Mouse (Mus musculus) midbrain, embryonic 12.5 days (tissue): ENCODE results near the gene Dcaf11. TPM values are rescaled to one million over a fixed set of nuclear protein-coding genes. Genes with fewer than 3 reads are reported as not detected.

Experiments
- ATAC-seq: fragments of 200-750 bp; cut with Nextera tagmentation; 2 replicates; pipeline ENCODE4 v1.8.0; 2017; ENCODE audit warnings: low read depth, moderate TSS enrichment, moderate library complexity; ENCODE audit not compliant: low FRiP score
- H3K27ac ChIP-seq: fragments of 300-500 bp; sonication (generic); replicated peaks from 2 replicates; pipeline ENCODE4 v1.5.1; 2016; ENCODE audit warnings: mild to moderate bottlenecking
- H3K27me3 ChIP-seq: fragments of 300-500 bp; sonication (generic); 2 replicates; pipeline ENCODE4 v1.6.1; 2016; ENCODE audit warnings: mild to moderate bottlenecking
- H3K36me3 ChIP-seq: fragments of 300-500 bp; sonication (generic); 2 replicates; pipeline ENCODE4 v1.6.1; 2016
- H3K4me1 ChIP-seq: fragments of 300-500 bp; sonication (generic); 2 replicates; pipeline ENCODE4 v1.6.1; 2016
- H3K4me2 ChIP-seq: fragments of 300-500 bp; sonication (generic); replicated peaks from 2 replicates; pipeline ENCODE4 v1.6.1; 2016; ENCODE audit warnings: mild to moderate bottlenecking, moderate library complexity
- H3K4me3 ChIP-seq: fragments of 300-500 bp; sonication (generic); 2 replicates; pipeline ENCODE4 v1.5.1; 2016; ENCODE audit warnings: mild to moderate bottlenecking
- H3K9ac ChIP-seq: fragments of 300-500 bp; sonication (generic); replicated peaks from 2 replicates; pipeline ENCODE4 v1.6.1; 2016; ENCODE audit warnings: mild to moderate bottlenecking, moderate library complexity
- H3K9me3 ChIP-seq: fragments of 300-500 bp; sonication (generic); 2 replicates; pipeline ENCODE4 v1.6.1; 2016; ENCODE audit warnings: mild to moderate bottlenecking
- WGBS: fragments of 180-500 bp; shearing (Covaris S2); methylation state at CpG from one replicate; pipeline ENCODE4 v1.1.7; 2016; 5-methylcytosine and 5-hydroxymethylcytosine counted together
- polyA plus RNA-seq: library from polyadenylated mRNA; unstranded; fragments of >200 nt; fragmentation: Nextera tagmentation; extraction: Ambion mirVana; gene quantifications from 2 replicates; pipeline ENCODE4 v1.2.1, GENCODE M21; 2016

Dcaf11 gene
- polyA plus RNA-seq, 1 experiment from 2014 or later: 117 TPM

GRCm38 (mm10) chr14:55589771-55590448 lies 30.1 kb downstream of the Dcaf11 start:
- H3K4me2 ChIP-seq: peak overlapping the region; percentile 79
- WGBS: 90% methylated on average over 11 of the region's 11 CpGs
- no peaks in the 10 kb centered on the region for H3K27me3 ChIP-seq
- peak overlapping the region; percentile 92; the same call in 1 of the 2 replicates for H3K27ac ChIP-seq
- ATAC-seq: no peak
- H3K9me3 ChIP-seq: no peaks in the 10 kb centered on the region
- peak overlapping the region; percentile 87 for H3K4me3 ChIP-seq
- H3K9ac ChIP-seq: peak overlapping the region; percentile 90
- H3K4me1 ChIP-seq: peaks cover 32% of the 10 kb centered on the region
- H3K36me3 ChIP-seq: peaks cover 15% of the 10 kb centered on the region

GRCm38 (mm10) chr14:55590748-55591330 lies 31.0 kb downstream of the Dcaf11 start, which contains the start of gene Psme2:
TSS of gene Psme2 (minus strand) at chr14:55591113.
- Histone ChIP-seq H3K4me3 (peak within 1 kb of the TSS; percentile 87), H3K27me3 (no peaks in the 10 kb centered on the region), H3K27ac (peak within 1 kb of the TSS; percentile 92), H3K9ac (peak within 1 kb of the TSS; percentile 90), H3K4me1 (peaks cover 28% of the 10 kb centered on the region), H3K36me3 (peaks cover 24% of the 10 kb centered on the region), H3K4me2 (peak within 1 kb of the TSS; percentile 79), H3K9me3 (no peaks in the 10 kb centered on the region)
- WGBS: under 1% methylated on average over 22 of the region's 22 CpGs
- ATAC-seq: peak; percentile 96

GRCm38 (mm10) chr14:55591331-55591891 lies 31.6 kb downstream of the Dcaf11 start, which contains the start of gene Rnf31:
TSS of gene Rnf31 (plus strand) at chr14:55591708.
- Histone ChIP-seq H3K9ac (peak within 1 kb of the TSS; percentile 90), H3K4me3 (peak within 1 kb of the TSS; percentile 87), H3K4me2 (peak within 1 kb of the TSS; percentile 79), H3K4me1 (peaks cover 28% of the 10 kb centered on the region), H3K36me3 (peaks cover 30% of the 10 kb centered on the region), H3K9me3 (no peaks in the 10 kb centered on the region), H3K27me3 (no peaks in the 10 kb centered on the region), H3K27ac (peak within 1 kb of the TSS; percentile 92)
- WGBS: 0% methylated on average over 33 of the region's 33 CpGs
- peak; percentile 86 for ATAC-seq

- Histone ChIP-seq H3K4me3 (peak overlapping the region; percentile 87), H3K36me3 (peaks cover 34% of the 10 kb centered on the region), H3K27ac (peak overlapping the region; percentile 92; the same call in 1 of the 2 replicates), H3K4me2 (peak overlapping the region; percentile 79), H3K9me3 (no peaks in the 10 kb centered on the region), H3K4me1 (peaks cover 28% of the 10 kb centered on the region), H3K9ac (peak overlapping the region; percentile 90), H3K27me3 (no peaks in the 10 kb centered on the region)
- ATAC-seq: no peak
- WGBS: 7% methylated on average over 16 of the region's 16 CpGs
Measured at GRCm38 (mm10) chr14:55592226-55592625, 32.4 kb downstream of the Dcaf11 start.

GRCm38 (mm10) chr14:55596036-55596690 lies 36.4 kb downstream of the Dcaf11 start:
- Histone ChIP-seq H3K4me2 (no peak overlapping the region), H3K27ac (no peak overlapping the region), H3K4me1 (peaks cover 17% of the 10 kb centered on the region), H3K27me3 (no peaks in the 10 kb centered on the region), H3K4me3 (no peak overlapping the region), H3K9ac (no peak overlapping the region; the same call in 1 of the 2 replicates), H3K36me3 (peaks cover 61% of the 10 kb centered on the region), H3K9me3 (no peaks in the 10 kb centered on the region)
- WGBS: 71% methylated on average over 13 of the region's 13 CpGs
- ATAC-seq: no peak

GRCm38 (mm10) chr14:55598521-55599390 lies 39.0 kb downstream of the Dcaf11 start:
- no peak overlapping the region for H3K4me2 ChIP-seq
- H3K9ac ChIP-seq: no peak overlapping the region
- H3K4me3 ChIP-seq: no peak overlapping the region
- 95% methylated on average over 21 of the region's 21 CpGs for WGBS
- peaks cover 3% of the 10 kb centered on the region; the same call in 1 of the 2 replicates for H3K4me1 ChIP-seq
- H3K9me3 ChIP-seq: no peaks in the 10 kb centered on the region
- no peaks in the 10 kb centered on the region for H3K27me3 ChIP-seq
- peaks cover 87% of the 10 kb centered on the region for H3K36me3 ChIP-seq
- no peak overlapping the region for H3K27ac ChIP-seq
- no peak for ATAC-seq

- peak within 1 kb of the TSS; percentile 39; the same call in 1 of the 2 replicates for H3K9ac ChIP-seq
- ATAC-seq: no peak
- no peak within 1 kb of the TSS for H3K27ac ChIP-seq
- peaks cover 10% of the 10 kb centered on the region; the same call in 1 of the 2 replicates for H3K4me1 ChIP-seq
- peak within 1 kb of the TSS; percentile 12; the same call in 1 of the 2 replicates for H3K4me3 ChIP-seq
- H3K36me3 ChIP-seq: peaks cover 81% of the 10 kb centered on the region
- H3K9me3 ChIP-seq: no peaks in the 10 kb centered on the region
- H3K27me3 ChIP-seq: no peaks in the 10 kb centered on the region
- WGBS: 89% methylated on average over 7 of the region's 7 CpGs
- peak within 1 kb of the TSS; percentile 34 for H3K4me2 ChIP-seq
Measured at GRCm38 (mm10) chr14:55603271-55603632, 43.4 kb downstream of the Dcaf11 start, which contains the start of gene Irf9. TSS of gene Irf9 (plus strand) at chr14:55603571.

- peak; percentile 79 for ATAC-seq
- H3K4me1 ChIP-seq: peaks cover 10% of the 10 kb centered on the region; the same call in 1 of the 2 replicates
- H3K9me3 ChIP-seq: no peaks in the 10 kb centered on the region
- peak overlapping the region; percentile 39; the same call in 1 of the 2 replicates for H3K9ac ChIP-seq
- H3K36me3 ChIP-seq: peaks cover 82% of the 10 kb centered on the region
- H3K4me3 ChIP-seq: peak overlapping the region; percentile 12; the same call in 1 of the 2 replicates
- no peak overlapping the region for H3K27ac ChIP-seq
- 27% methylated on average over 19 of the region's 19 CpGs for WGBS
- H3K4me2 ChIP-seq: peak overlapping the region; percentile 34
- H3K27me3 ChIP-seq: no peaks in the 10 kb centered on the region
Measured at GRCm38 (mm10) chr14:55603633-55604576, 44.1 kb downstream of the Dcaf11 start.

- Histone ChIP-seq H3K9me3 (no peaks in the 10 kb centered on the region), H3K27me3 (no peaks in the 10 kb centered on the region), H3K36me3 (peaks cover 79% of the 10 kb centered on the region), H3K4me2 (no peak overlapping the region), H3K4me1 (peaks cover 10% of the 10 kb centered on the region; the same call in 1 of the 2 replicates), H3K27ac (no peak overlapping the region), H3K9ac (no peak overlapping the region), H3K4me3 (no peak overlapping the region)
- 93% methylated on average over 11 of the region's 11 CpGs for WGBS
- no peak for ATAC-seq
Measured at GRCm38 (mm10) chr14:55604823-55605222, 45.0 kb downstream of the Dcaf11 start.

- no peak for ATAC-seq
- Histone ChIP-seq H3K4me3 (no peak overlapping the region), H3K27ac (no peak overlapping the region), H3K9me3 (no peaks in the 10 kb centered on the region), H3K9ac (no peak overlapping the region), H3K4me2 (no peak overlapping the region), H3K27me3 (no peaks in the 10 kb centered on the region), H3K4me1 (peaks cover 10% of the 10 kb centered on the region; the same call in 1 of the 2 replicates), H3K36me3 (peaks cover 68% of the 10 kb centered on the region)
- WGBS: 95% methylated on average over 16 of the region's 16 CpGs
Measured at GRCm38 (mm10) chr14:55605743-55606459, 46.1 kb downstream of the Dcaf11 start.
